Mouse (Mus musculus) embryo, embryonic 10 days (tissue): ENCODE data around the gene Drosha.
"Not testable (repeated sequence)": the region's sequence is repeated elsewhere in the genome, so short reads cannot be mapped to it uniquely, and the experiment has no call there.

Experiments
- DNase-seq: peaks from one replicate; pipeline ENCODE4 v3.0.0-alpha.2; 2015; ENCODE audit warnings: low spot score

Gene Drosha

GRCm38 (mm10) chr15:12887206-12887605 lies 62.6 kb downstream of the Drosha start:
- DNase-seq, result no peak

GRCm38 (mm10) chr15:12888312-12888711 lies 63.7 kb downstream of the Drosha start:
- DNase-seq, result no peak

- DNase-seq, result no peak
These were observed 65.3 kb downstream of the Drosha start for GRCm38 (mm10) chr15:12889909-12890308.

- no peak for DNase-seq
These were observed 70.8 kb downstream of the Drosha start for GRCm38 (mm10) chr15:12895426-12895825.

- DNase-seq, result no peak
These were observed 71.7 kb downstream of the Drosha start for GRCm38 (mm10) chr15:12896022-12897009.

GRCm38 (mm10) chr15:12897831-12898230 lies 73.2 kb downstream of the Drosha start:
- DNase-seq, result no peak

GRCm38 (mm10) chr15:12900428-12901196 lies 76.0 kb downstream of the Drosha start:
- DNase-seq, result no peak

GRCm38 (mm10) chr15:12901197-12901570 lies 76.6 kb downstream of the Drosha start:
- no peak for DNase-seq

- DNase-seq, result no peak
These were observed 79.8 kb downstream of the Drosha start for GRCm38 (mm10) chr15:12904442-12904841.

- no peak for DNase-seq
These were observed 83.5 kb downstream of the Drosha start for GRCm38 (mm10) chr15:12907962-12908719.

GRCm38 (mm10) chr15:12908720-12909028 lies 84.1 kb downstream of the Drosha start:
- DNase-seq, result no peak

- no peak for DNase-seq
These were observed 84.6 kb downstream of the Drosha start for GRCm38 (mm10) chr15:12909171-12909570.

GRCm38 (mm10) chr15:12911082-12911481 lies 86.5 kb downstream of the Drosha start:
- no peak for DNase-seq

- no peak for DNase-seq
These were observed 91.8 kb downstream of the Drosha start for GRCm38 (mm10) chr15:12916314-12916815.

- DNase-seq, result not testable (repeated sequence)
These were observed 94.8 kb downstream of the Drosha start for GRCm38 (mm10) chr15:12919326-12919966.

GRCm38 (mm10) chr15:12919967-12920870 lies 95.6 kb downstream of the Drosha start:
- DNase-seq, result no peak

- no peak for DNase-seq
These were observed 97.3 kb downstream of the Drosha start for GRCm38 (mm10) chr15:12921901-12922300.

GRCm38 (mm10) chr15:12923826-12924225 lies 99.2 kb downstream of the Drosha start:
- no peak for DNase-seq

- DNase-seq, result no peak
These were observed 106.9 kb downstream of the Drosha start for GRCm38 (mm10) chr15:12931481-12931880.

- no peak for DNase-seq
These were observed 111.7 kb downstream of the Drosha start for GRCm38 (mm10) chr15:12936217-12936732.
